Mouse (Mus musculus) lung, embryonic 15.5 days (tissue): ENCODE data around the gene Piezo1. TPM values are rescaled to one million over a fixed set of nuclear protein-coding genes. Genes with fewer than 3 reads are reported as not detected.
"Not testable (repeated sequence)": the region's sequence is repeated elsewhere in the genome, so short reads cannot be mapped to it uniquely, and the experiment has no call there.

Source experiments
- ATAC-seq: fragments of 200-750 bp; cut with Nextera tagmentation; 2 replicates; pipeline ENCODE4 v1.8.0; 2017; ENCODE audit warnings: moderate number of reproducible peaks, borderline replicate concordance; ENCODE audit not compliant: low FRiP score, low TSS enrichment; ENCODE audit errors: extremely low read depth
- H3K27ac ChIP-seq: fragments of 300-500 bp; sonication (generic); 2 replicates; pipeline ENCODE4 v1.5.1; 2015; ENCODE audit warnings: moderate library complexity, mild to moderate bottlenecking, inconsistent platforms
- H3K27me3 ChIP-seq: fragments of 300-500 bp; sonication (generic); 2 replicates; pipeline ENCODE4 v1.6.1; 2015; ENCODE audit warnings: inconsistent platforms
- H3K36me3 ChIP-seq: fragments of 300-500 bp; sonication (generic); 2 replicates; pipeline ENCODE4 v1.6.1; 2015; ENCODE audit warnings: inconsistent platforms
- H3K4me1 ChIP-seq: fragments of 300-500 bp; sonication (generic); 2 replicates; pipeline ENCODE4 v1.6.1; 2015; ENCODE audit warnings: inconsistent platforms
- H3K4me2 ChIP-seq: fragments of 300-500 bp; sonication (generic); 2 replicates; pipeline ENCODE4 v1.6.1; 2015; ENCODE audit warnings: inconsistent platforms, mild to moderate bottlenecking, moderate library complexity
- H3K4me3 ChIP-seq: fragments of 300-500 bp; sonication (generic); 2 replicates; pipeline ENCODE4 v1.5.1; 2015; ENCODE audit warnings: mild to moderate bottlenecking, inconsistent platforms
- H3K9ac ChIP-seq: fragments of 300-500 bp; sonication (generic); 2 replicates; pipeline ENCODE4 v1.6.1; 2015; ENCODE audit warnings: inconsistent platforms
- H3K9me3 ChIP-seq: fragments of 300-500 bp; sonication (generic); 2 replicates; pipeline ENCODE4 v1.6.1; 2016; ENCODE audit warnings: inconsistent platforms
- WGBS: fragments of 180-500 bp; shearing (Covaris S2); methylation state at CpG from one replicate; pipeline ENCODE4 v1.1.7; 2015; 5-methylcytosine and 5-hydroxymethylcytosine counted together
- polyA plus RNA-seq: library from polyadenylated mRNA; unstranded; fragments of >200 nt; fragmentation: Nextera tagmentation; extraction: Ambion mirVana; gene quantifications from 2 replicates; pipeline ENCODE4 v1.2.1, GENCODE M21; 2015

Piezo1 gene
- polyA plus RNA-seq, 1 experiment from 2014 or later = 23.4 TPM

DNA sequence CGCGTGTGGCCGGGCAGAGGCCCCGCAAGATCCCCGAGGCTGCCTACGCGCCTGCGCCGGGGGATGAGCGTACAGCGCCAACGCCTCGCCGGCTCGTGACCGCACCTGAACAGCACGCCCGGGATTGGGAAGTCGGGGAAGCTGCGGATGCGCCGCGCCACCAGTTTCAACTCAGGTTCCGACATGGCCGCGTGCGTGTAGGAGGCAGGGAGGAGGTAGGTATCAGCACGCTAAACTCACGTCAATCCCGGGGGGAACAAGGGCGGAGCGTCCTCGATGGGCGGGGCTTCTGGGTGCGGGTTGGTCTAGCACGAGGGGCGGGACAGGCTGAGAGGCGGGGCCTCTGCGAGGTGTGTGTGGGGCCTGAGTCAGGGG lies 25.5 kb upstream of the Piezo1 start, which contains the start of gene Aprt:
Aprt (minus strand) TSS at position 262 of the 375 bp plus-strand sequence.
- ATAC-seq = peak; percentile 89
- Histone ChIP-seq H3K27me3 (no peaks in the 10 kb centered on the region), H3K4me1 (peaks cover 37% of the 10 kb centered on the region), H3K27ac (peak within 1 kb of the TSS; percentile 58), H3K4me2 (peak within 1 kb of the TSS; percentile 90), H3K9ac (peak within 1 kb of the TSS; percentile 65), H3K9me3 (no peaks in the 10 kb centered on the region), H3K36me3 (peaks cover 20% of the 10 kb centered on the region), H3K4me3 (peak within 1 kb of the TSS; percentile 70)
- WGBS = under 1% methylated on average over 39 of the region's 39 CpGs

GRCm38 (mm10) chr8:122575735-122576647 lies 24.9 kb upstream of the Piezo1 start:
- peak; percentile 1; the same call in 1 of the 2 replicates for ATAC-seq
- 12% methylated on average over 21 of the region's 21 CpGs for WGBS
- Histone ChIP-seq H3K4me2 (peak overlapping the region; percentile 90), H3K9me3 (no peaks in the 10 kb centered on the region), H3K4me3 (peak overlapping the region; percentile 70), H3K27ac (peak overlapping the region; percentile 58), H3K27me3 (no peaks in the 10 kb centered on the region), H3K4me1 (peaks cover 37% of the 10 kb centered on the region), H3K9ac (peak overlapping the region; percentile 65), H3K36me3 (peaks cover 27% of the 10 kb centered on the region)

GRCm38 (mm10) chr8:122575286-122575685 lies 24.2 kb upstream of the Piezo1 start:
- Histone ChIP-seq H3K9ac (no peak overlapping the region), H3K4me3 (peak overlapping the region; percentile 70; the same call in 1 of the 2 replicates)
- ATAC-seq = no peak

DNA sequence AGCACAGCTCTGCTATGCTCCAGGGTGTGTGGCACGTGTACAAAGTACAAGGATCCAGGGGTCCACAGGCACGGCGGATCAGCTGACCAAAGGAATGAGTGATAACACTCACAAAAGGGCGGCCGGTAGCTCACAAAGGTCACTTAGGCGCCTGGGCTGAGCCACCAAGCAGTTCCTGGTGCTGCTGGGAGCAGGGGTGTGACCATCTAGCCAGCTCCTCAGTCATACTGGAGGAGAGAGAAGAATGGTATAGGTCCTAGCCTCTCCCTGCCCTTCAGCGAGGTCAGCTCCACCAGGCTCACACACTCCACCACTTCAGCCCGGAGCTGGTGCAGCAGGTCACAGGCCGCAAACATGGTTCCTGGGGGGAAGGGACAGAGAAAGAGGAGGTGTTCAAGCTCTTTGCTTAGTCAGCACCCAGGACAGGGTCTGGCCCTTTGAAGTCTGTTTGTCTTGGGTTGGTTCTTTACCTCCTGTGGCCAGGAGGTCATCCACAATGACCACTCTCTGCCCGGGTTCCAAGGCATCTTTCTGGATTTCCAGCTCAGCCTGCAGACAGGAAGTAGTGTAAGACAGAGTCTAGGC lies 23.6 kb upstream of the Piezo1 start:
- peak overlapping the region; percentile 70; the same call in 1 of the 2 replicates for H3K4me3 ChIP-seq
- peak overlapping the region; percentile 90 for H3K4me2 ChIP-seq
- no peaks in the 10 kb centered on the region for H3K27me3 ChIP-seq
- H3K9ac ChIP-seq = no peak overlapping the region
- no peaks in the 10 kb centered on the region for H3K9me3 ChIP-seq
- no peak for ATAC-seq
- H3K4me1 ChIP-seq = peaks cover 33% of the 10 kb centered on the region
- 25% methylated on average over 10 of the region's 10 CpGs for WGBS
- peaks cover 39% of the 10 kb centered on the region for H3K36me3 ChIP-seq
- peak overlapping the region; percentile 27 for H3K27ac ChIP-seq

More at GRCm38 (mm10) chr8:122575286-122575685, 24.2 kb upstream of the Piezo1 start:
- 49% methylated on average over 8 of the region's 8 CpGs for WGBS
- Histone ChIP-seq H3K27ac (peak overlapping the region; percentile 29; the same call in 1 of the 2 replicates), H3K4me2 (peak overlapping the region; percentile 90), H3K9me3 (no peaks in the 10 kb centered on the region), H3K36me3 (peaks cover 34% of the 10 kb centered on the region), H3K4me1 (peaks cover 33% of the 10 kb centered on the region), H3K27me3 (no peaks in the 10 kb centered on the region)

- no peaks in the 10 kb centered on the region for H3K9me3 ChIP-seq
- peaks cover 36% of the 10 kb centered on the region for H3K4me1 ChIP-seq
- no peak overlapping the region for H3K4me3 ChIP-seq
- no peak overlapping the region for H3K9ac ChIP-seq
- no peak overlapping the region for H3K4me2 ChIP-seq
- no peaks in the 10 kb centered on the region for H3K27me3 ChIP-seq
- H3K36me3 ChIP-seq = peaks cover 41% of the 10 kb centered on the region
- ATAC-seq = no peak
- WGBS = 28% methylated on average over 3 of the region's 3 CpGs
- H3K27ac ChIP-seq = peak overlapping the region; percentile 27; the same call in 1 of the 2 replicates
Measured at GRCm38 (mm10) chr8:122574264-122574663, 23.1 kb upstream of the Piezo1 start.

DNA sequence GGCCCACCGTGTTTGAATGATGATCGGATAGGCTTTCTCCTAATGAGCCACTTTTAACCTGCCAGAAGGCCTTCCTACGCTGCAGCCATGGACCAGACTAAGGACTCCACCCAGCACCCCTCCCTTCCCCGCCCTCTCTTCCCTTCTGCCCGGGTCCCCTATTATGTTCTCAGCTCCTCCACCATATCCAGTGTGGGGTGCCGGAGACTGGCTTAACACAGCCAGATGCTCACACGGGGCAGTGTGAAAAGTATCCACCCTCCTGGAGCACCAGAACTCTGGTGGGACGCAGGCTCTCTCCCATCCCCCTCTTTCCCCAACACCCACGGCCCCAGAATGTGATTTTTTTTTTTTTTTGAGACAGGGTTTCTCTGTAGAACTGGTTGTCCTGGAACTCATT lies 22.4 kb upstream of the Piezo1 start:
- Histone ChIP-seq H3K4me3 (no peak overlapping the region), H3K4me1 (peaks cover 42% of the 10 kb centered on the region), H3K9me3 (no peaks in the 10 kb centered on the region), H3K36me3 (peaks cover 41% of the 10 kb centered on the region), H3K27me3 (no peaks in the 10 kb centered on the region), H3K27ac (no peak overlapping the region), H3K9ac (no peak overlapping the region), H3K4me2 (no peak overlapping the region)
- ATAC-seq = no peak
- WGBS = 65% methylated on average over 9 of the region's 9 CpGs

GRCm38 (mm10) chr8:122573176-122573575 lies 22.0 kb upstream of the Piezo1 start:
- not testable (repeated sequence) for H3K4me2 ChIP-seq, ATAC-seq, H3K9me3 ChIP-seq, H3K27ac ChIP-seq, H3K9ac ChIP-seq, H3K4me3 ChIP-seq, H3K27me3 ChIP-seq
- 45% methylated on average over 4 of the region's 4 CpGs for WGBS
- H3K36me3 ChIP-seq = peaks cover 41% of the 10 kb centered on the region
- H3K4me1 ChIP-seq = peaks cover 42% of the 10 kb centered on the region

GRCm38 (mm10) chr8:122572751-122573150 lies 21.6 kb upstream of the Piezo1 start:
- H3K27ac ChIP-seq = no peak overlapping the region
- no peaks in the 10 kb centered on the region for H3K27me3 ChIP-seq
- no peaks in the 10 kb centered on the region for H3K9me3 ChIP-seq
- H3K4me1 ChIP-seq = peaks cover 42% of the 10 kb centered on the region
- H3K4me2 ChIP-seq = no peak overlapping the region
- no peak for ATAC-seq
- no peak overlapping the region for H3K9ac ChIP-seq
- H3K4me3 ChIP-seq = no peak overlapping the region
- H3K36me3 ChIP-seq = peaks cover 41% of the 10 kb centered on the region
- WGBS = 84% methylated on average over 3 of the region's 3 CpGs

DNA sequence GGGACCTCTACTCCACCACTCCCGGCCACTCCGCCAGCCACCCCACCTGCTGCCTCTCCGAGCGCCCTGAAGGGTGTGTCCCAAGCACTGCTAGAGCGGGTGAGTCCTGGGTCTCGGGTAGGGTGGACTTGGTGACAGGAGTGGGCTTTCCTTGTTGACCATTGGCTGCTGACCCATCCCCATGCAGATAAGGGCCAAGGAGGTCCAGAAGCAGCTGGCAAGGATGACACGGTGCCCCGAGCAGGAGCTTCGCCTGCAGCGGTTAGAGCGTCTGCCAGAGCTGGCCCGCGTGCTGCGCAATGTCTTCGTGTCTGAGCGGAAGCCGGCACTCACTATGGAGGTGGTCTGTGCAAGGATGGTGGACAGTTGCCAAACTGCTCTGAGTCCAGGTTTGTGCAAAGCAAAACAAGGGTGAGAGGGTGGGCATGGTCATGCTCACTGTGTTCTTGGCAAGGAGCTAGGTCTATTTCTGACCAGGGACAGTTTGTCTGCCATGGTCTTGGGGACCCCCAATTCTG lies 20.7 kb upstream of the Piezo1 start:
- Histone ChIP-seq H3K9ac (no peak overlapping the region), H3K36me3 (peaks cover 41% of the 10 kb centered on the region), H3K27ac (no peak overlapping the region), H3K4me2 (no peak overlapping the region), H3K27me3 (no peaks in the 10 kb centered on the region), H3K9me3 (no peaks in the 10 kb centered on the region), H3K4me1 (peaks cover 41% of the 10 kb centered on the region), H3K4me3 (no peak overlapping the region)
- no peak for ATAC-seq
- WGBS = 89% methylated on average over 17 of the region's 17 CpGs

DNA sequence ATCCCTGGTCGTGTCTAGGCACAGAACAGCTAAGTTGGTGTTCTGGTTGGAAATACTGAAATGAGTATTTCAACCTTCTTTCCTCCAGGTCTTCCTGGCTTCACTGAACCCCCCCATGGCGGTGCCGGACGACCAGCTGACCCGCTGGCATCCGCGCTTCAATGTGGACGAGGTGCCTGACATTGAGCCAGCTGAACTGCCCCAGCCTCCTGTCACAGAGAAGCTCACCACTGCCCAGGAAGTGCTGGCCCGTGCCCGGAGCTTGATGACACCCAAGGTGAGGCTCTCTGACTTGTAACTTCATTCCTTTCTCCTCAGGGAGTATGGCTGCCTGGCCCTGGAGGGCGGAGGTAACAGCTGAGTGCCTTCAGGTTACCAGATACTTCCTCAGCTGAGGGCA lies 20.0 kb upstream of the Piezo1 start:
- H3K9me3 ChIP-seq = no peaks in the 10 kb centered on the region
- H3K4me3 ChIP-seq = no peak overlapping the region
- H3K27me3 ChIP-seq = no peaks in the 10 kb centered on the region
- 85% methylated on average over 11 of the region's 11 CpGs for WGBS
- ATAC-seq = no peak
- peaks cover 44% of the 10 kb centered on the region for H3K4me1 ChIP-seq
- no peak overlapping the region for H3K9ac ChIP-seq
- peaks cover 41% of the 10 kb centered on the region for H3K36me3 ChIP-seq
- H3K4me2 ChIP-seq = no peak overlapping the region
- H3K27ac ChIP-seq = no peak overlapping the region

DNA sequence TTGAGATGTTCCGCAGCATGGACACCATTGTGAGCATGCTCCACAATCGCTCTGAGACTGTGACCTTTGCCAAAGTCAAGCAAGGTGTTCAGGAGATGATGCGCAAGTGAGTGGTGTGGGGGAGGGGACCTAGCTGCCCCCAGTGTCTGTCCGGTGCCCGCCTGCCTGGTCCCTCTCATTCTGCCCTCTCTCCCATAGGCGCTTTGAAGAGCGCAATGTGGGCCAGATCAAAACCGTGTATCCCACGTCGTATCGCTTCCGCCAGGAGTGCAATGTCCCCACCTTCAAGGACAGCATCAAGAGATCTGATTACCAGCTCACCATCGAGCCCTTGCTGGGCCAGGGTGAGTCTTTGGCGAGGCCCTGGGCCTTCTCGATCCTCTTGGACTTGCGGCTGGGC lies 18.9 kb upstream of the Piezo1 start:
- Histone ChIP-seq H3K4me1 (peaks cover 32% of the 10 kb centered on the region), H3K4me3 (no peak overlapping the region), H3K36me3 (peaks cover 41% of the 10 kb centered on the region), H3K9ac (no peak overlapping the region), H3K4me2 (peak overlapping the region; percentile 88; the same call in 1 of the 2 replicates), H3K27ac (no peak overlapping the region), H3K27me3 (no peaks in the 10 kb centered on the region), H3K9me3 (no peaks in the 10 kb centered on the region)
- 92% methylated on average over 16 of the region's 16 CpGs for WGBS
- ATAC-seq = no peak
